Mouse (Mus musculus): ENCODE measurements around the gene Coa5.

The Coa5 gene

GRCm38 (mm10) chr1:37429366-37430296 is at the start of gene Coa5, which contains the start of gene Unc50:
Gene Coa5 (minus strand): TSS chr1:37430103.
Gene Unc50 (plus strand): TSS chr1:37430139.
- DNase-seq: peak; percentile 96

GRCm38 (mm10) chr1:37479074-37479473 is 49.2 kb upstream of the Coa5 start:
- DNase-seq: peak in 1 of 2 experiments; percentile 20

GRCm38 (mm10) chr1:37478416-37478815 is 48.5 kb upstream of the Coa5 start:
- no peak for DNase-seq

- DNase-seq: no peak
Measured at GRCm38 (mm10) chr1:37477928-37478327, 48.0 kb upstream of the Coa5 start.

GRCm38 (mm10) chr1:37477250-37477649 is 47.3 kb upstream of the Coa5 start:
- DNase-seq: no peak

- no peak for DNase-seq
Measured at GRCm38 (mm10) chr1:37475312-37475711, 45.4 kb upstream of the Coa5 start.

- no peak for DNase-seq
Measured at GRCm38 (mm10) chr1:37474634-37475190, 44.8 kb upstream of the Coa5 start.

GRCm38 (mm10) chr1:37474046-37474445 is 44.1 kb upstream of the Coa5 start:
- peak in 1 of 2 experiments; percentile 17 for DNase-seq

GRCm38 (mm10) chr1:37473251-37473650 is 43.3 kb upstream of the Coa5 start:
- DNase-seq: no peak

GRCm38 (mm10) chr1:37471179-37472148 is 41.6 kb upstream of the Coa5 start:
- no peak for DNase-seq

GRCm38 (mm10) chr1:37469007-37469406 is 39.1 kb upstream of the Coa5 start:
- DNase-seq: no peak

GRCm38 (mm10) chr1:37467806-37468205 is 37.9 kb upstream of the Coa5 start:
- DNase-seq: no peak

- DNase-seq: no peak
Measured at GRCm38 (mm10) chr1:37466322-37466995, 36.6 kb upstream of the Coa5 start.

- DNase-seq: no peak
Measured at GRCm38 (mm10) chr1:37464878-37465452, 35.1 kb upstream of the Coa5 start.

GRCm38 (mm10) chr1:37457546-37457945 is 27.6 kb upstream of the Coa5 start:
- no peak for DNase-seq

GRCm38 (mm10) chr1:37451270-37451669 is 21.4 kb upstream of the Coa5 start:
- no peak for DNase-seq

GRCm38 (mm10) chr1:37448361-37449095 is 18.6 kb upstream of the Coa5 start:
- DNase-seq: peak; percentile 48 to 84

- DNase-seq: no peak
Measured at GRCm38 (mm10) chr1:37442848-37443835, 13.2 kb upstream of the Coa5 start.

- DNase-seq: no peak
Measured at GRCm38 (mm10) chr1:37436419-37436818, 6.5 kb upstream of the Coa5 start.

All from kidney, postnatal 36 days (tissue).